Mouse (Mus musculus) heart, embryonic 15.5 days (tissue): ENCODE measurements around the gene Fblim1. TPM values are rescaled to one million over a fixed set of nuclear protein-coding genes. Genes with fewer than 3 reads are reported as not detected.

ENCODE experiments used
- ATAC-seq: fragments of 200-750 bp; cut with Nextera tagmentation; replicated peaks from 2 replicates; pipeline ENCODE4 v1.8.0; 2017; ENCODE audit warnings: low read depth, moderate TSS enrichment; ENCODE audit not compliant: insufficient number of reproducible peaks, insufficient read depth, low FRiP score
- H3K27ac ChIP-seq: fragments of 300-500 bp; sonication (generic); 2 replicates; pipeline ENCODE4 v1.5.1; 2015; ENCODE audit warnings: mild to moderate bottlenecking, inconsistent platforms
- H3K27me3 ChIP-seq: fragments of 300-500 bp; sonication (generic); 2 replicates; pipeline ENCODE4 v1.6.1; 2015; ENCODE audit warnings: inconsistent platforms
- H3K36me3 ChIP-seq: fragments of 300-500 bp; sonication (generic); 2 replicates; pipeline ENCODE4 v1.6.1; 2015; ENCODE audit warnings: mild to moderate bottlenecking, inconsistent platforms
- H3K4me1 ChIP-seq: fragments of 300-500 bp; sonication (generic); replicated peaks from 2 replicates; pipeline ENCODE4 v1.6.1; 2015; ENCODE audit warnings: inconsistent platforms
- H3K4me2 ChIP-seq: fragments of 300-500 bp; sonication (generic); 2 replicates; pipeline ENCODE4 v1.6.1; 2015; ENCODE audit warnings: inconsistent platforms, mild to moderate bottlenecking, moderate library complexity
- H3K4me3 ChIP-seq: fragments of 300-500 bp; sonication (generic); 2 replicates; pipeline ENCODE4 v1.5.1; 2015; ENCODE audit warnings: mild to moderate bottlenecking, inconsistent platforms
- H3K9ac ChIP-seq: fragments of 300-500 bp; sonication (generic); 2 replicates; pipeline ENCODE4 v1.6.1; 2015; ENCODE audit warnings: mild to moderate bottlenecking, inconsistent platforms
- H3K9me3 ChIP-seq: fragments of 300-500 bp; sonication (generic); replicated peaks from 2 replicates; pipeline ENCODE4 v1.6.1; 2016; ENCODE audit warnings: inconsistent platforms
- WGBS: fragments of 180-500 bp; shearing (Covaris S2); methylation state at CpG from one replicate; pipeline ENCODE4 v1.1.7; 2015; ENCODE audit warnings: mixed read lengths; 5-methylcytosine and 5-hydroxymethylcytosine counted together
- polyA plus RNA-seq: library from polyadenylated mRNA; unstranded; fragments of >200 nt; fragmentation: Nextera tagmentation; extraction: Ambion mirVana; gene quantifications from 2 replicates; pipeline ENCODE4 v1.2.1, GENCODE M21; 2015

The Fblim1 gene
- polyA plus RNA-seq, 1 experiment from 2014 or later: 48.4 TPM

DNA sequence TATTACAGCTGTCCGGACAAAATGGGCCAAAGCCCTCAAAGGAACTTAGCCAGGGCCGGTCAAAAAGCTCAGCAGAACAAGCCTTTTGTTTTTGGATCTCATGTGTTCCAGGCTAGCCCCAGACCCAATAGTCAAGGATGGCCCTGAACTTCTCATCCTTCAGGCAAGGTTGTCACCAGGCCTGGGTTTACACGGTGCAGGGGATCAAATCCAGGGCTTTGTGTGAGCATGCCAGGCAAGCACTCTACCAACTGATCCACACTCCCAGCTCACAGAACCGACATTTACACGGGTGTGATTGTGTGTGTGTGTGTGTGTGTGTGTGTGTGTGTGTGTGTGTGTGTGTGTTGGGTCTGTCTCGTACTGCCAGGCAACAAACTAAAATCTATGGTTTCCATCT lies 10.9 kb upstream of the Fblim1 start:
- no peaks in the 10 kb centered on the region for H3K36me3 ChIP-seq
- WGBS: 78% methylated on average over 6 of the region's 6 CpGs
- no peak overlapping the region for H3K27ac ChIP-seq
- peaks cover 19% of the 10 kb centered on the region for H3K4me1 ChIP-seq
- no peaks in the 10 kb centered on the region for H3K27me3 ChIP-seq
- H3K9ac ChIP-seq: no peak overlapping the region
- no peak for ATAC-seq
- H3K4me2 ChIP-seq: no peak overlapping the region
- no peak overlapping the region for H3K4me3 ChIP-seq
- no peaks in the 10 kb centered on the region for H3K9me3 ChIP-seq

DNA sequence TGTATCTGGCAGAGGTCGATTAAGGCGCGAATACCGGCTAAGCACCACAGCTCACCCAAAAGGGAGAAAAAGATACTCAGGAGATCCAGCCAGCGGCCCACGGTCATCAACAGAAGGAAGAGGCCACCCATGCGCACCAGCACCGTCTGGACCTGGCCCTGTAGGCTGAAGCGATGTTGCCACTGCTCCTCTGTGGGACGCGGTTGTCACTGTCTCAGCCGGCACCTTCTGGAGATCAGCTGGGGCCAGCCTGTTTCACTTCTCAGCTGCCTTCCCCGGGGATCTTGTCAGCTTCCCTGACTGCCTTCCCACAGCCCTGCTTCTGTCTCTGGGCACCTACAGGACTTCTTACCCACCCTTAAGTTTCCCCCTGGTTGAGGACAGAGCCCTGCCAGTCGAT lies 9.1 kb upstream of the Fblim1 start:
- H3K9ac ChIP-seq: no peak overlapping the region
- H3K4me1 ChIP-seq: peaks cover 22% of the 10 kb centered on the region
- no peak overlapping the region for H3K27ac ChIP-seq
- no peak overlapping the region for H3K4me3 ChIP-seq
- H3K36me3 ChIP-seq: no peaks in the 10 kb centered on the region
- H3K27me3 ChIP-seq: no peaks in the 10 kb centered on the region
- no peaks in the 10 kb centered on the region for H3K9me3 ChIP-seq
- ATAC-seq: no peak
- no peak overlapping the region for H3K4me2 ChIP-seq
- WGBS: 77% methylated on average over 14 of the region's 14 CpGs

DNA sequence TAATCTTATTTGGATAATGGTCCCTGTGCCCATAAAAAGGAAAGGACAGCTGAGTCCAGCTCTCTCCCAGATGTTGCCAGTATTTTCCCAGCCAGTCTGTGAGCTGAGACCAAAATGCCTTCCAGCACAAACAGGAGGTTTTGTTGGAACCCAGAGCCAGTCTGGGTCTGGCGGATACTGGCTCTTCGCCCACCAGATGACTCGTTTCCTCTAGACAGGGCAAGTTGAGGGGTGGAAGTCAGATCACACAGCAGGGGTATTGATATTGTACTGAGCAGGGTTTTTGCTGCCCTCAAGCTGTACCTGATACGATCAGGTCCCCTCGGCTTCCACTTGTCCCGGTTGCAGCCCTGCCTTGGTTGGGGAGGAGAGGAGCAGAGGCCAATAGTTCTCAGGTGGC lies 3.6 kb upstream of the Fblim1 start:
- Histone ChIP-seq H3K4me1 (peaks cover 13% of the 10 kb centered on the region), H3K4me3 (no peak overlapping the region), H3K36me3 (no peaks in the 10 kb centered on the region), H3K27me3 (no peaks in the 10 kb centered on the region), H3K27ac (peak overlapping the region; percentile 57), H3K4me2 (no peak overlapping the region), H3K9ac (no peak overlapping the region), H3K9me3 (no peaks in the 10 kb centered on the region)
- peak; percentile 77 for ATAC-seq
- WGBS: 60% methylated on average over 6 of the region's 6 CpGs

DNA sequence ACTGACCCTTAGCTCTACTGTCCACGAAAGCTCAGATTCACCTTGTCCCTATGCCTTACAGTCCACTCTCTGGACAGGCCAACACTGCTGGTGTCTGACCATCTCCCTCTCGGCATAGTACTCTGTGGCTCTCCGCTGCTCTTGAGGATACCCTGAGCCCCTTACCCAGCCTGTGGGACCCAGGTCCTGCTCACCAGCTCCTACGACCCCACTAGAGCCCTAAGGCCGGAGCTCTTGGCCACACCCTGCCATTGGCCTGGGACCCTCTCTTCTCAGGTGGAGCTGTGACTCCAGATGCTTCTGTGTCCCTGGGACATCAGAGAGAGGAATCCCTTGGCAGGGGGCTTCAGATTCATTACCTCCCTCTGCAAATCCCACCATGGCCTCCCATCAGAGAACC lies 475 bp downstream of the Fblim1 start:
- Histone ChIP-seq H3K27me3 (no peaks in the 10 kb centered on the region), H3K4me3 (no peak overlapping the region), H3K4me1 (peaks cover 51% of the 10 kb centered on the region), H3K36me3 (no peaks in the 10 kb centered on the region), H3K9ac (no peak overlapping the region), H3K27ac (no peak overlapping the region), H3K4me2 (no peak overlapping the region), H3K9me3 (no peaks in the 10 kb centered on the region)
- 87% methylated on average over 5 of the region's 5 CpGs for WGBS
- no peak for ATAC-seq

GRCm38 (mm10) chr4:141604493-141604892 lies 1.4 kb downstream of the Fblim1 start:
- H3K36me3 ChIP-seq: no peaks in the 10 kb centered on the region
- H3K27me3 ChIP-seq: no peaks in the 10 kb centered on the region
- H3K4me3 ChIP-seq: no peak overlapping the region
- H3K27ac ChIP-seq: peak overlapping the region; percentile 67
- ATAC-seq: no peak; the same call in 1 of the 2 replicates
- no peak overlapping the region for H3K9ac ChIP-seq
- no peak overlapping the region for H3K4me2 ChIP-seq
- H3K4me1 ChIP-seq: peaks cover 54% of the 10 kb centered on the region
- WGBS: 26% methylated on average over 8 of the region's 8 CpGs
- no peaks in the 10 kb centered on the region for H3K9me3 ChIP-seq

GRCm38 (mm10) chr4:141603921-141604320 lies 2.0 kb downstream of the Fblim1 start:
- Histone ChIP-seq H3K27ac (peak overlapping the region; percentile 67), H3K4me3 (no peak overlapping the region), H3K9me3 (no peaks in the 10 kb centered on the region), H3K4me1 (peaks cover 54% of the 10 kb centered on the region), H3K27me3 (no peaks in the 10 kb centered on the region), H3K4me2 (no peak overlapping the region), H3K9ac (no peak overlapping the region), H3K36me3 (no peaks in the 10 kb centered on the region)
- WGBS: 59% methylated on average over 4 of the region's 4 CpGs
- no peak for ATAC-seq

GRCm38 (mm10) chr4:141602523-141603223 lies 3.2 kb downstream of the Fblim1 start:
- no peak for ATAC-seq
- peaks cover 66% of the 10 kb centered on the region for H3K4me1 ChIP-seq
- H3K4me3 ChIP-seq: no peak overlapping the region
- H3K27ac ChIP-seq: peak overlapping the region; percentile 79
- H3K9ac ChIP-seq: no peak overlapping the region
- 58% methylated on average over 11 of the region's 11 CpGs for WGBS
- H3K4me2 ChIP-seq: no peak overlapping the region
- H3K36me3 ChIP-seq: no peaks in the 10 kb centered on the region
- H3K27me3 ChIP-seq: no peaks in the 10 kb centered on the region
- no peaks in the 10 kb centered on the region for H3K9me3 ChIP-seq

DNA sequence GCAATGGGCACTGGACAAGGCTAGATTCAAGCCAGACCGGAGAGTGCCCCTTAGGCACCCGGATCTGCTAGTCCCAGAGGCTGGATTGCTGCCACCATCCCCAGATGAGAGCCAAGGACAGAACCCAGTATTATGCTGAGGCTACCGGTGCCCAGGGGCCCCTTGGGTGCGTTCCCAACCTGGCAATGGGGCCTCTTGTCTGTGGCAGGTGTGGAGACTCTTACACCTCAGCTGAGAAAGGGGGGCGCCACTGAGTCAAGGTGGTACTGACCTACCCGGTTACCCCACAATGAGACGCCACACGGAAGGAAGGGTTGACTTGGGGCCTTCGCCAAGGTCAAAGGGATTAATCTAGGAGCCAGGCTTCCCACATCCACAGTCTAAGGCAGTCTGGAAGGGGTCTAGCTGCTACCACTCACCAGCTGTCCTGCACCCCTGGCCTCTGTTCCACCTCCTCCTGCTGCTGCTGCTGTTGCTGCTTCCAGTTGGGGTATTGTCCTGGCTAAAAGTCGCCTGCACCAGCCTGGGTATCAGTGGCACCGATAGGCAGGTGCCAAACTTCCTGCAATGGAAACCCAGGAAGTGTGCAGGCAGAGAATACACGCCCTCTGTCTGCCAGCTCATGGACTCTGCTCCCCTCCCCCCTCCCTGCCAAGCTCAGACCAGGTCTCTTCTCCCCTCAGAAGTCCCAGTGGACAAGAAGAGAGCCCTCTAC lies 4.6 kb downstream of the Fblim1 start:
- Histone ChIP-seq H3K9me3 (no peaks in the 10 kb centered on the region), H3K27me3 (no peaks in the 10 kb centered on the region), H3K36me3 (no peaks in the 10 kb centered on the region), H3K9ac (no peak overlapping the region), H3K4me2 (no peak overlapping the region), H3K27ac (peak overlapping the region; percentile 79; the same call in 1 of the 2 replicates), H3K4me1 (peaks cover 78% of the 10 kb centered on the region), H3K4me3 (no peak overlapping the region)
- ATAC-seq: no peak
- 66% methylated on average over 12 of the region's 12 CpGs for WGBS

DNA sequence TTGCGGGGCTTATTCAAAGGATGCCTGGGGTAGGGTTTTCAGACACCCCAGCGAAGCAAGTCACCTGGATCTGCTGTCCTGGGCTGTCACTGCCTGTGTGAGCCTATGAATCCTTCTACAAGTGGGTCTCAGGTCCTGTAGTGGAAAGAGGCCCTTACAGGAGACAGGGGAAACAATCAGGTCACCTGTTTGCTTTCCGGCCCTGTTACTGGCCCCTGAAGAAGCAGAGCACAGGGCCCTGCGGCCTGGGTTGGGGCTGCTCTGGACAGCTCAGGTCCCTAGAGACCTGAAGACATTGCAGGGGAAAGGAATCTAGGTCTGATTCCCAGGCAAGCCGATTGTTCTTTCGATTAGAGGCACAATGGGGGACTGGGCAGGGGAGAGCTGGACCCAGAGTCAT lies 5.5 kb downstream of the Fblim1 start:
- H3K4me1 ChIP-seq: peaks cover 76% of the 10 kb centered on the region
- H3K36me3 ChIP-seq: peaks cover under 1% of the 10 kb centered on the region; the same call in 1 of the 2 replicates
- WGBS: 50% methylated on average over 6 of the region's 6 CpGs
- no peak overlapping the region for H3K4me3 ChIP-seq
- peak overlapping the region; percentile 79 for H3K27ac ChIP-seq
- no peaks in the 10 kb centered on the region for H3K9me3 ChIP-seq
- H3K9ac ChIP-seq: no peak overlapping the region
- no peaks in the 10 kb centered on the region for H3K27me3 ChIP-seq
- no peak for ATAC-seq
- peak overlapping the region; percentile 76 for H3K4me2 ChIP-seq

GRCm38 (mm10) chr4:141599251-141600141 lies 6.4 kb downstream of the Fblim1 start:
- no peak for ATAC-seq
- Histone ChIP-seq H3K27ac (peak overlapping the region; percentile 79), H3K4me2 (peak overlapping the region; percentile 76), H3K9ac (peak overlapping the region; percentile 72), H3K27me3 (no peaks in the 10 kb centered on the region), H3K9me3 (no peaks in the 10 kb centered on the region), H3K36me3 (peaks cover 9% of the 10 kb centered on the region), H3K4me3 (peak overlapping the region; percentile 69), H3K4me1 (peaks cover 73% of the 10 kb centered on the region)
- WGBS: 3% methylated on average over 52 of the region's 57 CpGs

GRCm38 (mm10) chr4:141598894-141599250 lies 7.0 kb downstream of the Fblim1 start:
- H3K4me3 ChIP-seq: peak overlapping the region; percentile 69
- WGBS: 2% methylated on average over 9 of the region's 9 CpGs

More at GRCm38 (mm10) chr4:141598894-141599250, 7.0 kb downstream of the Fblim1 start:
- Histone ChIP-seq H3K9ac (peak overlapping the region; percentile 72), H3K27me3 (no peaks in the 10 kb centered on the region), H3K9me3 (no peaks in the 10 kb centered on the region), H3K4me2 (peak overlapping the region; percentile 76), H3K27ac (peak overlapping the region; percentile 79), H3K4me1 (peaks cover 67% of the 10 kb centered on the region), H3K36me3 (peaks cover 15% of the 10 kb centered on the region)
- ATAC-seq: no peak
